Mouse (Mus musculus) midbrain, embryonic 16.5 days (tissue): ENCODE data around the gene Gsto1. TPM values are rescaled to one million over a fixed set of nuclear protein-coding genes. Genes with fewer than 3 reads are reported as not detected.

ENCODE experiments used
- ATAC-seq: fragments of 200-750 bp; cut with Nextera tagmentation; 2 replicates; pipeline ENCODE4 v1.8.0; 2017; ENCODE audit warnings: moderate TSS enrichment
- H3K27ac ChIP-seq: fragments of 300-500 bp; sonication (generic); 2 replicates; pipeline ENCODE4 v1.5.1; 2014; ENCODE audit warnings: mild to moderate bottlenecking, low read length, mixed read lengths
- H3K27me3 ChIP-seq: fragments of 300-500 bp; sonication (generic); 2 replicates; pipeline ENCODE4 v1.6.1; 2014; ENCODE audit warnings: low read depth, low read length, mixed read lengths; ENCODE audit not compliant: control insufficient read depth, insufficient read depth
- H3K36me3 ChIP-seq: fragments of 300-500 bp; sonication (generic); 2 replicates; pipeline ENCODE4 v1.6.1; 2014; ENCODE audit warnings: mild to moderate bottlenecking, low read length, moderate library complexity, mixed read lengths; ENCODE audit not compliant: control insufficient read depth, insufficient read depth
- H3K4me1 ChIP-seq: fragments of 300-500 bp; sonication (generic); 2 replicates; pipeline ENCODE4 v1.6.1; 2014; ENCODE audit warnings: mild to moderate bottlenecking, low read length, mixed read lengths; ENCODE audit not compliant: control insufficient read depth, insufficient read depth
- H3K4me2 ChIP-seq: fragments of 300-500 bp; sonication (generic); 2 replicates; pipeline ENCODE4 v1.6.1; 2014; ENCODE audit warnings: mild to moderate bottlenecking, low read length, mixed read lengths
- H3K4me3 ChIP-seq: fragments of 300-500 bp; sonication (generic); 2 replicates; pipeline ENCODE4 v1.5.1; 2014; ENCODE audit warnings: low read depth, mild to moderate bottlenecking, low read length, moderate library complexity, mixed read lengths
- H3K9ac ChIP-seq: fragments of 300-500 bp; sonication (generic); 2 replicates; pipeline ENCODE4 v1.6.1; 2014; ENCODE audit warnings: low read depth, low read length, mixed read lengths
- H3K9me3 ChIP-seq: fragments of 300-500 bp; sonication (generic); replicated peaks from 2 replicates; pipeline ENCODE4 v1.6.1; 2014; ENCODE audit warnings: mild to moderate bottlenecking, low read length, mixed read lengths; ENCODE audit not compliant: control insufficient read depth, poor library complexity, severe bottlenecking
- WGBS: fragments of 180-500 bp; shearing (Covaris S2); extraction: QIAGEN DNeasy Blood & Tissue Kit; methylation state at CpG from one replicate; pipeline ENCODE4 v1.1.7; 2014; 5-methylcytosine and 5-hydroxymethylcytosine counted together
- polyA plus RNA-seq: library from polyadenylated mRNA; unstranded; fragments of >200 nt; fragmentation: Nextera tagmentation; extraction: Ambion mirVana; gene quantifications from 2 replicates; pipeline ENCODE4 v1.2.1, GENCODE M21; 2015

Gene Gsto1
- polyA plus RNA-seq, 1 experiment from 2014 or later = 155 TPM

- Histone ChIP-seq H3K27me3 (no peaks in the 10 kb centered on the region), H3K4me2 (no peak overlapping the region), H3K4me3 (no peak overlapping the region), H3K27ac (no peak overlapping the region), H3K36me3 (no peaks in the 10 kb centered on the region), H3K9me3 (no peaks in the 10 kb centered on the region), H3K4me1 (no peaks in the 10 kb centered on the region), H3K9ac (no peak overlapping the region)
- WGBS = 74% methylated on average over 10 of the region's 10 CpGs
- ATAC-seq = no peak
Observed at GRCm38 (mm10) chr19:47890489-47891130, 35.8 kb downstream of the Gsto1 start.

GRCm38 (mm10) chr19:47891562-47892312 is 37.0 kb downstream of the Gsto1 start:
- H3K4me2 ChIP-seq = no peak overlapping the region
- no peaks in the 10 kb centered on the region for H3K27me3 ChIP-seq
- no peak overlapping the region for H3K4me3 ChIP-seq
- no peak for ATAC-seq
- no peaks in the 10 kb centered on the region for H3K4me1 ChIP-seq
- 84% methylated on average over 11 of the region's 11 CpGs for WGBS
- no peak overlapping the region for H3K9ac ChIP-seq
- no peaks in the 10 kb centered on the region for H3K36me3 ChIP-seq
- no peaks in the 10 kb centered on the region for H3K9me3 ChIP-seq
- no peak overlapping the region for H3K27ac ChIP-seq

- WGBS = 92% methylated on average over 6 of the region's 6 CpGs
- no peaks in the 10 kb centered on the region for H3K9me3 ChIP-seq
- H3K4me2 ChIP-seq = no peak overlapping the region
- H3K36me3 ChIP-seq = no peaks in the 10 kb centered on the region
- H3K4me1 ChIP-seq = no peaks in the 10 kb centered on the region
- H3K27ac ChIP-seq = no peak overlapping the region
- no peaks in the 10 kb centered on the region for H3K27me3 ChIP-seq
- H3K9ac ChIP-seq = no peak overlapping the region
- no peak overlapping the region for H3K4me3 ChIP-seq
- no peak for ATAC-seq
Observed at GRCm38 (mm10) chr19:47893092-47893491, 38.3 kb downstream of the Gsto1 start.

- 93% methylated on average over 8 of the region's 8 CpGs for WGBS
Observed at GRCm38 (mm10) chr19:47898472-47899079, 43.8 kb downstream of the Gsto1 start.

GRCm38 (mm10) chr19:47900012-47900411 is 45.2 kb downstream of the Gsto1 start:
- H3K27ac ChIP-seq = no peak overlapping the region
- no peaks in the 10 kb centered on the region for H3K4me1 ChIP-seq
- no peaks in the 10 kb centered on the region for H3K9me3 ChIP-seq
- H3K9ac ChIP-seq = no peak overlapping the region
- no peaks in the 10 kb centered on the region for H3K27me3 ChIP-seq
- H3K36me3 ChIP-seq = no peaks in the 10 kb centered on the region
- no peak overlapping the region for H3K4me2 ChIP-seq
- 64% methylated on average over 6 of the region's 6 CpGs for WGBS
- ATAC-seq = no peak
- H3K4me3 ChIP-seq = no peak overlapping the region

More at GRCm38 (mm10) chr19:47898472-47899079, 43.8 kb downstream of the Gsto1 start:
- H3K36me3 ChIP-seq = no peaks in the 10 kb centered on the region
- no peaks in the 10 kb centered on the region for H3K9me3 ChIP-seq
- H3K9ac ChIP-seq = no peak overlapping the region
- H3K4me2 ChIP-seq = no peak overlapping the region
- no peak overlapping the region for H3K4me3 ChIP-seq
- no peaks in the 10 kb centered on the region for H3K4me1 ChIP-seq
- no peak for ATAC-seq
- no peaks in the 10 kb centered on the region for H3K27me3 ChIP-seq
- no peak overlapping the region for H3K27ac ChIP-seq

- Histone ChIP-seq H3K4me1 (no peaks in the 10 kb centered on the region), H3K36me3 (no peaks in the 10 kb centered on the region), H3K9ac (no peak overlapping the region), H3K9me3 (no peaks in the 10 kb centered on the region), H3K4me2 (no peak overlapping the region), H3K27me3 (no peaks in the 10 kb centered on the region), H3K27ac (no peak overlapping the region), H3K4me3 (no peak overlapping the region)
- ATAC-seq = no peak
- 87% methylated on average over 10 of the region's 10 CpGs for WGBS
Observed at GRCm38 (mm10) chr19:47900558-47900957, 45.8 kb downstream of the Gsto1 start.

- no peaks in the 10 kb centered on the region for H3K27me3 ChIP-seq
- WGBS = 77% methylated on average over 13 of the region's 13 CpGs
- ATAC-seq = no peak
Observed at GRCm38 (mm10) chr19:47902316-47903201, 47.8 kb downstream of the Gsto1 start.

GRCm38 (mm10) chr19:47903679-47904078 is 48.9 kb downstream of the Gsto1 start:
- WGBS = 55% methylated on average over 3 of the region's 4 CpGs
- no peaks in the 10 kb centered on the region for H3K27me3 ChIP-seq
- H3K4me2 ChIP-seq = no peak overlapping the region
- H3K9ac ChIP-seq = no peak overlapping the region
- no peaks in the 10 kb centered on the region for H3K9me3 ChIP-seq
- no peak for ATAC-seq
- no peaks in the 10 kb centered on the region for H3K36me3 ChIP-seq
- no peak overlapping the region for H3K4me3 ChIP-seq
- no peak overlapping the region for H3K27ac ChIP-seq
- H3K4me1 ChIP-seq = peaks cover 2% of the 10 kb centered on the region; the same call in 1 of the 2 replicates

More at GRCm38 (mm10) chr19:47902316-47903201, 47.8 kb downstream of the Gsto1 start:
- no peaks in the 10 kb centered on the region for H3K9me3 ChIP-seq
- no peaks in the 10 kb centered on the region for H3K4me1 ChIP-seq
- no peak overlapping the region for H3K4me3 ChIP-seq
- H3K9ac ChIP-seq = no peak overlapping the region
- no peaks in the 10 kb centered on the region for H3K36me3 ChIP-seq
- no peak overlapping the region for H3K27ac ChIP-seq
- no peak overlapping the region for H3K4me2 ChIP-seq
